Comparison of ENCODE assay signal across 16 mouse cellular contexts in the genomic region with DNA sequence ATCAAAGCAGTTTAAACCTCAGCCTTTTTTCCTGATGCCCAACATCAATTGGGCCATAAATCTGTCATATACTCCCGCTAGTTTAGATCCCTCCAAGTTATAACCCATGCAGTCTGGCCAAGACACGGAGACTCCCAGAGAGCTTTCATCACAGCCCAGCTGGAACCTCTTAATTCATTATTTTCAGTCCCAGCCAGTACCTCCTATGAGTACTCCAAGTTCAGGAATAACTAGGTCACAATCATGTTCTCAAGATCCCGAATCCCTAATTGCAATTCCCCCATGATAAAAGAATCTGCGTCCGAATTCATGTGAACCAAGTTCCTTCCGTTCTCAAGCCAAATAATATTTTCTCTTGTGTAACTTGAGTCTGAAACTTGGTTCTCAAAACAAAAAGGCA. TPM values are rescaled to one million over a fixed set of nuclear protein-coding genes. Genes with fewer than 3 reads are reported as not detected.
A peak's percentile ranks its signal among the peaks of the same experiment; 100 is the strongest.
DNase-seq lines count a peak whose midpoint lies in the region; ATAC-seq and TF ChIP-seq lines count a peak whose summit lies in the region.
"Had no signal": no experiment of that assay in that cellular context is flagged by ENCODE, and none has a peak within 500 bp of the region (broad histone marks: within the 10 kb centered on the region; RNA-seq: fewer than 3 reads in every experiment).

No protein-coding gene starts in this region.

- TF ChIP-seq POLR2A in limb, embryonic 14.5 days (IDR thresholded peaks at IDR 0.05; ENCODE audit: borderline replicate concordance, extremely low read depth, insufficient read depth, insufficient read length) = no peak

- no peak overlapping the region for H3K9ac ChIP-seq in kidney, embryonic 16.5 days (replicated peaks; ENCODE audit: low read length)
- H3K9ac ChIP-seq in limb, embryonic 14.5 days (ENCODE audit: low read depth, low read length, severe bottlenecking) = no peak overlapping the region
- H3K9ac ChIP-seq: hindbrain, embryonic 13.5 days; liver, embryonic 13.5 days had no signal

- H3K4me3 ChIP-seq in kidney, embryonic 16.5 days (ENCODE audit: low read length) = no peak overlapping the region
- H3K4me3 ChIP-seq in limb, embryonic 14.5 days (replicated peaks; ENCODE audit: low read length) = no peak overlapping the region
- H3K4me3 ChIP-seq: erythroblast, embryonic 14.5 days; hindbrain, embryonic 13.5 days; liver, embryonic 13.5 days; megakaryocyte, embryonic 14.5 days had no signal

- no peaks in the 10 kb centered on the region for H3K27me3 ChIP-seq in kidney, embryonic 16.5 days (ENCODE audit: insufficient read depth, low read length)
- H3K27me3 ChIP-seq in limb, embryonic 14.5 days (ENCODE audit: control insufficient read depth, insufficient read depth, low read length) = no peaks in the 10 kb centered on the region
- H3K27me3 ChIP-seq: hindbrain, embryonic 13.5 days; liver, embryonic 13.5 days; megakaryocyte, embryonic 14.5 days had no signal

- no peaks in the 10 kb centered on the region for H3K9me3 ChIP-seq in kidney, embryonic 16.5 days (ENCODE audit: low read length)
- H3K9me3 ChIP-seq in limb, embryonic 14.5 days (ENCODE audit: control insufficient read depth, low read length) = no peaks in the 10 kb centered on the region
- H3K9me3 ChIP-seq: hindbrain, embryonic 13.5 days; liver, embryonic 13.5 days; megakaryocyte, embryonic 14.5 days had no signal

- peaks cover 20% of the 10 kb centered on the region; the same call in 1 of the 2 replicates for H3K4me1 ChIP-seq in kidney, embryonic 16.5 days (ENCODE audit: insufficient read depth, low read length)
- H3K4me1 ChIP-seq in limb, embryonic 14.5 days (ENCODE audit: control insufficient read depth, insufficient read depth, low read length) = peaks cover 11% of the 10 kb centered on the region
- H3K4me1 ChIP-seq: liver, embryonic 13.5 days had no signal

- WGBS in kidney, embryonic 16.5 days = 38% methylated on average over 6 of the region's 6 CpGs
- 26% methylated on average over 6 of the region's 6 CpGs for WGBS in limb, embryonic 14.5 days

- intact Hi-C loops in gastrocnemius, postnatal 14 days (cut with DNase I; ENCODE audit: low total_unique reads) = no loop called here
- intact Hi-C loops in left cerebral cortex, postnatal 25 days (cut with DNase I) = no loop called here

- H3K4me2 ChIP-seq in kidney, embryonic 16.5 days (replicated peaks; ENCODE audit: low read depth, low read length) = no peak overlapping the region
- H3K4me2 ChIP-seq in limb, embryonic 14.5 days (replicated peaks; ENCODE audit: low read depth, low read length, severe bottlenecking) = no peak overlapping the region
- H3K4me2 ChIP-seq: hindbrain, embryonic 13.5 days; liver, embryonic 13.5 days had no signal

- no peak overlapping the region for H3K27ac ChIP-seq in kidney, embryonic 16.5 days (ENCODE audit: low read length)
- no peak overlapping the region for H3K27ac ChIP-seq in limb, embryonic 14.5 days (replicated peaks; ENCODE audit: low read depth, low read length)
- H3K27ac ChIP-seq: hindbrain, embryonic 13.5 days; liver, embryonic 13.5 days had no signal

- peak; percentile 42; the same call in 1 of the 2 replicates for ATAC-seq in kidney, embryonic 16.5 days (ENCODE audit: low FRiP score, low TSS enrichment)
- ATAC-seq in limb, embryonic 14.5 days (ENCODE audit: low FRiP score, low read depth) = no peak

- no peaks in the 10 kb centered on the region for H3K36me3 ChIP-seq in kidney, embryonic 16.5 days (ENCODE audit: insufficient read depth, low read length)
- H3K36me3 ChIP-seq in limb, embryonic 14.5 days (ENCODE audit: control insufficient read depth, insufficient read depth, low read length) = no peaks in the 10 kb centered on the region
- H3K36me3 ChIP-seq: hindbrain, embryonic 13.5 days; liver, embryonic 13.5 days had no signal

- DNase-seq in gastrocnemius, adult 8-10 months (ENCODE audit: low spot score in 2 of 2) = peak; percentile 14 to 16
- no peak for DNase-seq in gastrocnemius, postnatal 14 days
- no peak for DNase-seq in kidney, postnatal 10 days
- peak; percentile 93 for DNase-seq in fibroblast of lung, adult 2 months (ENCODE audit: low read depth)
- peak; percentile 49 for DNase-seq in limb, embryonic 14.5 days (ENCODE audit: low spot score)
- DNase-seq in left cerebral cortex, adult 11 months (ENCODE audit: low spot score) = no peak
- no peak for DNase-seq in left cerebral cortex, postnatal 25 days (ENCODE audit: low spot score in 2 of 2)
- DNase-seq: adrenal gland, postnatal 36 days; B cell, adult 2 months; liver, embryonic 13.5 days; thymus, postnatal 4 days had no signal

RNA-seq across cellular contexts. Expression of gene Gm9913, which starts 56.0 kb away (rescaled TPM):
- total RNA-seq in gastrocnemius, adult 8-10 months (2022) = not detected
- under 1 TPM; 0.16 to 0.18 TPM for total RNA-seq in gastrocnemius, postnatal 14 days (2021)
- 0.18 and 0.22 TPM in 2 replicates for polyA plus RNA-seq in kidney, embryonic 16.5 days (2015; fragmentation: Nextera tagmentation; extraction: Ambion mirVana)
- 0.19 and 0.24 TPM in 2 replicates for polyA plus RNA-seq in limb, embryonic 14.5 days (2012; rRNA removed)
- polyA plus RNA-seq in limb, embryonic 14.5 days (2014; fragmentation: Nextera tagmentation; extraction: Ambion mirVana) = 0.40 and 0.75 TPM in 2 replicates
- total RNA-seq in left cerebral cortex, postnatal 25 days (2021) = not detected
- total RNA-seq: adrenal gland, postnatal 36 days; ES-E14 had no signal
- polyA plus RNA-seq: erythroblast, embryonic 14.5 days; liver, embryonic 13.5 days had no signal

RNA-seq across cellular contexts. Expression of gene Fbn1, which starts 58.9 kb away (rescaled TPM):
- 10 to 100 TPM; 10.9 to 21.0 (median 17.8) TPM for total RNA-seq in gastrocnemius, adult 8-10 months (2022)
- total RNA-seq in gastrocnemius, postnatal 14 days (2021) = 100 to 1,000 TPM; 159 to 223 TPM
- 15.2 and 15.5 TPM in 2 replicates for polyA plus RNA-seq in kidney, embryonic 16.5 days (2015; fragmentation: Nextera tagmentation; extraction: Ambion mirVana)
- 29.5 and 31.4 TPM in 2 replicates for polyA plus RNA-seq in limb, embryonic 14.5 days (2012; rRNA removed)
- 47.0 and 49.4 TPM in 2 replicates for polyA plus RNA-seq in limb, embryonic 14.5 days (2014; fragmentation: Nextera tagmentation; extraction: Ambion mirVana)
- 1 to 10 TPM; 4.7 to 5.4 TPM for total RNA-seq in left cerebral cortex, postnatal 25 days (2021)
- polyA plus RNA-seq: erythroblast, embryonic 14.5 days had no signal

Comparison
In these comparisons a context has a peak if more than half of its experiments do, and no peak if none do; other contexts are left out.
1. DNase-seq: peak in gastrocnemius, adult 8-10 months (2 of 2), fibroblast of lung, adult 2 months (single experiment) and limb, embryonic 14.5 days (single experiment); none in gastrocnemius, postnatal 14 days (single experiment), kidney, postnatal 10 days (single experiment), left cerebral cortex, adult 11 months (single experiment) and left cerebral cortex, postnatal 25 days (0 of 2).
2. RNA of gene Fbn1, which starts 58.9 kb away (total RNA-seq): 159 to 223 TPM in gastrocnemius, postnatal 14 days; 10.9 to 21.0 TPM in gastrocnemius, adult 8-10 months and 4.7 to 5.4 TPM in left cerebral cortex, postnatal 25 days; every median in the first group is over 4 times any median in the second.